Mouse (Mus musculus): ENCODE measurements around the gene Ttll10. TPM values are rescaled to one million over a fixed set of nuclear protein-coding genes. Genes with fewer than 3 reads are reported as not detected.

The Ttll10 gene
- polyA plus RNA-seq, 1 experiment from 2014 or later = 0.38 TPM

DNA sequence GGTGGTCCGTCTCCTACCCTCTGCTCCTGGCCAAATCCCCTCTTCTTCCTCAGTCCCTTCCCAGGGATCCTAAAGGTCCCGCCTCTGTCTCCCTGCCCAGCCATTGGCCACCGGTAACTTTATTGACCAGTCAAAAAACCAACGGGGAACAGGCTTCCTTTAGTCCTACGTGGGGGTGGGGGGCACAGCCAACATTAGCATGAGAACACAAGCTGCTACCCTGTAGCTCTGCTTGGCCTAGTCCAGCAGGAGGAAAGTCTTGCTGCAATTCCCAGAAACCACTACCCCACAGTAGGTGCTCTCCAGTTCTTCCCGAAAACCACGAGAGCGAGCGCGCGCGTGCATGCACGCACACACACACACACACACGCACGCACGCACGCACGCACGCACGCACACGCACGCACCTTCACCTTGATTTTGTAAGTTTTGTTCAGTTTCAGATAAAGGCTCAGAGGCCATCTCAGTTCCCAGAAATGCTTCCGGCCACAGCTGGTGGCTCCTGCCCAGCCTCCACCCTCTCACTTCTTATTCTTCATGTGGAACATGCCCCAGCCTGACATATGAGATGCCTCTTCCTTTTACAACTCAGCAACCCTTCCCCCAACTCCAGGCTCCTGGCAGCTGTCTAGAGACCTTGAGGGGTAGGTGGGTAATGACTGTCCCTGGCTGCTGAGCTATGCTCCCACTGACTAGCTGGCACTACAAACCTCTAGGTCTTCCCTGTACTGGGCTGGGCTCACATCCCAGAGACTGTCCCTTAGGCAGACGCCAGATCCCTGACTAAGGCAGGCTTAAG lies 27.4 kb downstream of the Ttll10 start:
- DNase-seq (ENCODE audit: low spot score) (peak; percentile 89), ATAC-seq (replicated peaks; ENCODE audit: insufficient number of reproducible peaks, low FRiP score, low TSS enrichment, low read depth) (peak; percentile 86)
- Histone ChIP-seq H3K4me1 (ENCODE audit: control insufficient read depth, insufficient read depth, low read length) (peaks cover 5% of the 10 kb centered on the region), H3K4me3 (ENCODE audit: low read depth, low read length) (peak overlapping the region; percentile 45), H3K27ac (replicated peaks; ENCODE audit: low read depth, low read length) (peak overlapping the region; percentile 87), H3K27me3 (ENCODE audit: control insufficient read depth, insufficient read depth, low read length) (peaks cover 19% of the 10 kb centered on the region), H3K9me3 (replicated peaks; ENCODE audit: control insufficient read depth, low read length) (no peaks in the 10 kb centered on the region), H3K36me3 (replicated peaks; ENCODE audit: control insufficient read depth, insufficient read depth, low read depth, low read length) (no peaks in the 10 kb centered on the region), H3K9ac (replicated peaks; ENCODE audit: low read length) (peak overlapping the region; percentile 65), H3K4me2 (ENCODE audit: low read depth, low read length) (peak overlapping the region; percentile 64)
- 1% methylated on average over 24 of the region's 24 CpGs for WGBS

DNA sequence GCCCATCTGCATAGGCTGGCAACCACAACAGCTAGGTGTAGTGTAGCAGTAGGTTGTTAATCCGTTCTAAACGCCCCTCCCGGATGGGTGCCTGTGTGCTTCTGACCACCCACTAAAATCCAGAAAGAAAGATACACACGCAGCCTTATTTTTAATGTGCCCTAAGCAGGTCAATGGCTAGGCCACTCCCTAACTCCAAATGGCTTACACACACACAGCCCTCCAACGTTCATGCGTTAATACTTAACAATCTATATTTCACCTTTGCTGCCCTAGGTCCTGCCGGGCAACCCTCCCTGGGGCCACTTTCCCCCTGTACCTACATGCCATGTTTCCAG lies 28.0 kb downstream of the Ttll10 start:
- H3K27ac ChIP-seq (replicated peaks; ENCODE audit: low read depth, low read length) = peak overlapping the region; percentile 87
- WGBS = 3% methylated on average over 7 of the region's 7 CpGs
- no peak for ATAC-seq (replicated peaks; ENCODE audit: insufficient number of reproducible peaks, low FRiP score, low TSS enrichment, low read depth)

DNA sequence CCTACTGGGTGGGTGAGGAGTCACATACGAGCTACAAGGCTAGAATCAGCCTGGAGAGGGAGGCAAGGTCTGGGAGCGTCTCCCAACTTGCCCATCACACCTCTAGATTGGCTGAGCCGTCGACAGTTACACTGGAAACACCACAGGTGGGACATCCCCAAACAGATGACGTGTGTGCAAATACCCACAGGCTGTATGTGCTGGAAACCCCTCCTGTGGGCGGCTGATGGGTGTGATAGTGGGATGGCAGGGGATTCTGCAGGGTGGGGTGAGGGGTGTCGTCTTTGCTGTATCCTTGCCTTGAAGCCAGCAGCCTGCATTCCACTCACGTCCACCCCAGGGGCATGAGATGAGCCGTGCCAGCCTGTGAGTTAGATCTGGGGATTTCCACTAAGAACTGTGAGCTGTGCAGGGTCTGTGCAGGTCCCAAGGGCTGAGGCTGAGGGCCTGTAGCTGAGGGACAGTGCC lies 28.5 kb downstream of the Ttll10 start:
- peak overlapping the region; percentile 65 for H3K9ac ChIP-seq (replicated peaks; ENCODE audit: low read length)
- WGBS = 69% methylated on average over 9 of the region's 9 CpGs
- H3K4me3 ChIP-seq (ENCODE audit: low read depth, low read length) = peak overlapping the region; percentile 45
- no peaks in the 10 kb centered on the region for H3K36me3 ChIP-seq (replicated peaks; ENCODE audit: control insufficient read depth, insufficient read depth, low read depth, low read length)
- DNase-seq (ENCODE audit: low spot score) (no peak), ATAC-seq (replicated peaks; ENCODE audit: insufficient number of reproducible peaks, low FRiP score, low TSS enrichment, low read depth) (no peak)
- H3K27ac ChIP-seq (replicated peaks; ENCODE audit: low read depth, low read length) = peak overlapping the region; percentile 87; the same call in 1 of the 2 replicates
- H3K4me1 ChIP-seq (ENCODE audit: control insufficient read depth, insufficient read depth, low read length) = peaks cover 5% of the 10 kb centered on the region
- peak overlapping the region; percentile 64 for H3K4me2 ChIP-seq (ENCODE audit: low read depth, low read length)
- H3K27me3 ChIP-seq (ENCODE audit: control insufficient read depth, insufficient read depth, low read length) = peaks cover 13% of the 10 kb centered on the region
- no peaks in the 10 kb centered on the region for H3K9me3 ChIP-seq (replicated peaks; ENCODE audit: control insufficient read depth, low read length)

More for the DNA sequence above, 28.0 kb downstream of the Ttll10 start:
- peak overlapping the region; percentile 65 for H3K9ac ChIP-seq (replicated peaks; ENCODE audit: low read length)
- H3K9me3 ChIP-seq (replicated peaks; ENCODE audit: control insufficient read depth, low read length) = no peaks in the 10 kb centered on the region
- no peaks in the 10 kb centered on the region for H3K36me3 ChIP-seq (replicated peaks; ENCODE audit: control insufficient read depth, insufficient read depth, low read depth, low read length)
- peaks cover 5% of the 10 kb centered on the region for H3K4me1 ChIP-seq (ENCODE audit: control insufficient read depth, insufficient read depth, low read length)
- no peak for DNase-seq (ENCODE audit: low spot score)
- peaks cover 18% of the 10 kb centered on the region for H3K27me3 ChIP-seq (ENCODE audit: control insufficient read depth, insufficient read depth, low read length)
- peak overlapping the region; percentile 45 for H3K4me3 ChIP-seq (ENCODE audit: low read depth, low read length)
- peak overlapping the region; percentile 64 for H3K4me2 ChIP-seq (ENCODE audit: low read depth, low read length)

DNA sequence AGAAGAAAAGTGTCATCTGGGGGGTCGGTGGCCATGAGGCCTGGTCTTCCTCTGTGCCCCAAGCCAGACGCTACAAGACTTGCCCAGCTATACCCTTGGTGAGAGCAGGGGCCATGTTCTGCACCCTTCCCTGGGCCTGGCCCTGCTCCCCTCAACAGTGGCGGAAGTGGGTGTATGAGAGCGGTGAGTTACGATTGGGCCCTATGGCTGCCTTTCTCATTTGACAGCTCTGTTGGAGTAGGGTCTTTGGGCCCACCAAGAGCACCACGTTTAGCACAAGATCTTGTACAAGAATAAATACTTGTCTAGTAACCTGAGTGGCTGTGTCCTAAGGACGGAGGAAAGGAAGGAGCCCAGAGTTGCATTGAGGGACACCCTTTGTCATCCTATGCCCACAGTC lies 30.6 kb downstream of the Ttll10 start:
- no peaks in the 10 kb centered on the region for H3K9me3 ChIP-seq (replicated peaks; ENCODE audit: control insufficient read depth, low read length)
- no peak overlapping the region for H3K27ac ChIP-seq (replicated peaks; ENCODE audit: low read depth, low read length)
- no peak for ATAC-seq (replicated peaks; ENCODE audit: insufficient number of reproducible peaks, low FRiP score, low TSS enrichment, low read depth)
- no peak overlapping the region for H3K4me2 ChIP-seq (ENCODE audit: low read depth, low read length)
- peaks cover 5% of the 10 kb centered on the region for H3K4me1 ChIP-seq (ENCODE audit: control insufficient read depth, insufficient read depth, low read length)
- no peak overlapping the region for H3K4me3 ChIP-seq (ENCODE audit: low read depth, low read length)
- 95% methylated on average over 7 of the region's 7 CpGs for WGBS
- H3K36me3 ChIP-seq (replicated peaks; ENCODE audit: control insufficient read depth, insufficient read depth, low read depth, low read length) = no peaks in the 10 kb centered on the region
- no peaks in the 10 kb centered on the region for H3K27me3 ChIP-seq (ENCODE audit: control insufficient read depth, insufficient read depth, low read length)
- H3K9ac ChIP-seq (replicated peaks; ENCODE audit: low read length) = no peak overlapping the region
- DNase-seq (ENCODE audit: low spot score) = no peak

DNA sequence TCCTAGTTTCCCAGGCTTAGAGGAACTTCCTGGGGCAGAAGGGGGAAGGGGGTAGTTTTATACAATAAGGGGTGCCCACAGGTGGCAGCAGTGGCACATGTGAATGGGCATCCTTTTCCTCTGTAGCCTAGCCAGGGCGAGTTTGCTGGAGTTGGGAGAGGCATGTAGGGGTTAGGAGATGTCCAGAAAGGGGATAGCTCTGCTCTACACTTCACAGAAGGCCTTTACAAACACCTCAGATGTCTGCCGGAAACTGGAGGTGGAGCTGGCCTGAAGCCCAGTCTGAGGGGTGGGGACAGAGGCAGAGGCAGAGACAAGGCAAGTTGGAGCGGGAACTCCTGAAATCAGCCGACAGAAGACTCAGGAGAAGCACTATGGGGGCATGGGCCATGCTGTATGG lies 33.2 kb downstream of the Ttll10 start, which contains the start of gene Tnfrsf18:
TSS of gene Tnfrsf18 (plus strand) at position 152 of the 400 bp plus-strand sequence.
- no peak within 1 kb of the TSS for H3K9ac ChIP-seq (replicated peaks; ENCODE audit: low read length)
- H3K4me3 ChIP-seq (ENCODE audit: low read depth, low read length) = no peak within 1 kb of the TSS
- H3K9me3 ChIP-seq (replicated peaks; ENCODE audit: control insufficient read depth, low read length) = no peaks in the 10 kb centered on the region
- H3K27me3 ChIP-seq (ENCODE audit: control insufficient read depth, insufficient read depth, low read length) = no peaks in the 10 kb centered on the region
- peaks cover 5% of the 10 kb centered on the region for H3K4me1 ChIP-seq (ENCODE audit: control insufficient read depth, insufficient read depth, low read length)
- ATAC-seq (replicated peaks; ENCODE audit: insufficient number of reproducible peaks, low FRiP score, low TSS enrichment, low read depth) (no peak), DNase-seq (ENCODE audit: low spot score) (no peak)
- 72% methylated on average over 4 of the region's 4 CpGs for WGBS
- no peak within 1 kb of the TSS for H3K4me2 ChIP-seq (ENCODE audit: low read depth, low read length)
- no peaks in the 10 kb centered on the region for H3K36me3 ChIP-seq (replicated peaks; ENCODE audit: control insufficient read depth, insufficient read depth, low read depth, low read length)
- H3K27ac ChIP-seq (replicated peaks; ENCODE audit: low read depth, low read length) = no peak within 1 kb of the TSS

DNA sequence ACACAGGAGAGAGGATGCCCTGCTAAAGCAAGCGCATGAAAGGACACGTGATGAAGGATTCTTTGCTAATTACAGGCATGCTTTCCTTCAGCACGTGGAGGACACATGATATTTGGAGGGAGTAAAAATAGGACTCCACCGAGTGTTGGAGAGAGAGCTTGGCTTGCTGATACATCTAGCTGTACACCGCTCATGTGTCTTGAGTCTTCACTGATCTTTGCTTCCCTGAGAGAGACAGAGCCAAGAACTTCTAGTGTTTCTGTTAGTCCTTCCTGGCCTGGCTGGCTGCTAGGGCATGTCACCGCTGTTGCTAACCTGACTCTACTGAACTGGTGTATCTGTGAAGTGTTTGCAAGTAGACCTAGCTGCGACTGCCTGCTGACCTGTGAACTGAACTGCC lies 35.0 kb downstream of the Ttll10 start:
- ATAC-seq (replicated peaks; ENCODE audit: insufficient number of reproducible peaks, low FRiP score, low TSS enrichment, low read depth) (no peak), DNase-seq (ENCODE audit: low spot score) (no peak)
- H3K9ac ChIP-seq (replicated peaks; ENCODE audit: low read length) = no peak overlapping the region
- H3K4me2 ChIP-seq (ENCODE audit: low read depth, low read length) = no peak overlapping the region
- H3K4me3 ChIP-seq (ENCODE audit: low read depth, low read length) = no peak overlapping the region
- H3K27ac ChIP-seq (replicated peaks; ENCODE audit: low read depth, low read length) = no peak overlapping the region
- no peaks in the 10 kb centered on the region for H3K36me3 ChIP-seq (replicated peaks; ENCODE audit: control insufficient read depth, insufficient read depth, low read depth, low read length)
- H3K27me3 ChIP-seq (ENCODE audit: control insufficient read depth, insufficient read depth, low read length) = no peaks in the 10 kb centered on the region
- no peaks in the 10 kb centered on the region for H3K4me1 ChIP-seq (ENCODE audit: control insufficient read depth, insufficient read depth, low read length)
- no peaks in the 10 kb centered on the region for H3K9me3 ChIP-seq (replicated peaks; ENCODE audit: control insufficient read depth, low read length)
- WGBS = 87% methylated on average over 7 of the region's 7 CpGs

DNA sequence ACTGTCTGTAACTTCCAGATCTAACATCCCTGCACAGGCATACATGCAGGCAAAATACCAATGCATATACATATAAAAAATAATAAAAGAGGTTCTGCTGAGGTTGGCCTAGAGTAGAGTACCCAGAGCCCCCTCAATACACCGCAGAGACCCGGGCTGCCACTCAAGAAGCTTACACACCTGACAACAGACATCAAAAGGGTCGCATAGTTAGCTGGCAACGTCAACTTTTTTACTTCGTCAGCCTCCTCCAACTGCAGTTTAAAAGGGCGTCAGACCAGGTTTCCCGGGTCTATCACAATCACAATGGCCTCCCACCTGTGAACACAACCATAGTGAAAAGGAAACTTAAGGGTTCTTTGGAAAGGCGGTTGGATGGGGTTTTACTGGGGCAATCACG lies 35.7 kb downstream of the Ttll10 start:
- no peaks in the 10 kb centered on the region for H3K27me3 ChIP-seq (ENCODE audit: control insufficient read depth, insufficient read depth, low read length)
- no peak overlapping the region for H3K4me2 ChIP-seq (ENCODE audit: low read depth, low read length)
- ATAC-seq (replicated peaks; ENCODE audit: insufficient number of reproducible peaks, low FRiP score, low TSS enrichment, low read depth) (no peak), DNase-seq (ENCODE audit: low spot score) (no peak)
- H3K4me1 ChIP-seq (ENCODE audit: control insufficient read depth, insufficient read depth, low read length) = no peaks in the 10 kb centered on the region
- H3K27ac ChIP-seq (replicated peaks; ENCODE audit: low read depth, low read length) = no peak overlapping the region
- H3K36me3 ChIP-seq (replicated peaks; ENCODE audit: control insufficient read depth, insufficient read depth, low read depth, low read length) = no peaks in the 10 kb centered on the region
- no peak overlapping the region for H3K4me3 ChIP-seq (ENCODE audit: low read depth, low read length)
- 88% methylated on average over 9 of the region's 9 CpGs for WGBS
- H3K9ac ChIP-seq (replicated peaks; ENCODE audit: low read length) = no peak overlapping the region
- no peaks in the 10 kb centered on the region for H3K9me3 ChIP-seq (replicated peaks; ENCODE audit: control insufficient read depth, low read length)

DNA sequence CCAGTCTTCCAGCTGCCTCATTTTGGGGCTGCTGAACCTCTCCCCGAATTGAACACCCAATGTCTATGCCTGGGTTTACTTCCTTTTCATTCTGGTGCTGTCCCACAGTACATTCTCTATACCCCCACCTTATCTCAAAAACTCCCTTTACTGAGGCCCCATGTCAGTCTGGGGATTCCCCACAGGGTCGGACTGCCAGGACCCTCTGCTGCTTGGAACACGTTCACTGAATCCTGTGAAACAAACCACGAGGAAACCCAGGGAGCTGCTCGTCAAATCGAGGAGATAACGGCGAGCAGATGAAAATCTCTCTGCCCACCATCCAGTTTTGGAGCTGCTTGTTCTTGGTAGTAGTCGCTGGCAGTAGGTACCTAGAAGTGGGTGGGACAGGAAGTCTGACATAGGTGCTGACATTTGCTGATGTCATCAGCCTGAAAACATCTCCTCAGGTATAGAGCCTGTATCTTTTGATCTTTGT lies 37.2 kb downstream of the Ttll10 start:
- Histone ChIP-seq H3K9ac (replicated peaks; ENCODE audit: low read length) (no peak overlapping the region), H3K4me2 (ENCODE audit: low read depth, low read length) (no peak overlapping the region), H3K36me3 (replicated peaks; ENCODE audit: control insufficient read depth, insufficient read depth, low read depth, low read length) (no peaks in the 10 kb centered on the region), H3K9me3 (replicated peaks; ENCODE audit: control insufficient read depth, low read length) (no peaks in the 10 kb centered on the region), H3K27ac (replicated peaks; ENCODE audit: low read depth, low read length) (no peak overlapping the region), H3K4me1 (ENCODE audit: control insufficient read depth, insufficient read depth, low read length) (no peaks in the 10 kb centered on the region), H3K27me3 (ENCODE audit: control insufficient read depth, insufficient read depth, low read length) (no peaks in the 10 kb centered on the region), H3K4me3 (ENCODE audit: low read depth, low read length) (no peak overlapping the region)
- DNase-seq (ENCODE audit: low spot score) (no peak), ATAC-seq (replicated peaks; ENCODE audit: insufficient number of reproducible peaks, low FRiP score, low TSS enrichment, low read depth) (no peak)
- WGBS = 83% methylated on average over 9 of the region's 9 CpGs

Data from embryonic facial prominence, embryonic 11.5 days (tissue).